Mouse (Mus musculus): ENCODE measurements around the gene Gprin1. TPM values are rescaled to one million over a fixed set of nuclear protein-coding genes. Genes with fewer than 3 reads are reported as not detected.

The Gprin1 gene
- total and polyA plus RNA-seq, 2 experiments = not detected

DNA sequence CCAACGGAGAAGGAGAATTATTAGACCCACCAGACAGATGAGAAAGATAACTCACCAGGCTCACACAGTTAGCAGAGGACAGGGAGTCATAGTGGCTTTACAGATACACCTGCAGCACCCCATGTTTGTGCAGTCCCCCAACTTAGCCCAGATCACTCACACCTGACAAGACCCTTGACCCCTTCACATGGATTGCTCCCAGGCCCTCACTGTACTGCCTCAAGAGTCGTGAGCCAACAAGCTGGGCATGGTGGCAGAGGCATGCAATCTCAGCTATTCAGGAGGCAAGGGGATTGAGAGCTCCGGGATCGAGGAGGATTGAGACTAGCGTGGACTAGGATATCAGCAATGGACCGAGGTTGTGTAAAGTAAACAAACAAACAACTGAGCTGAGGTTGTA is 4.1 kb upstream of the Gprin1 start:
- 55% methylated on average over 6 of the region's 6 CpGs for WGBS
- no peaks in the 10 kb centered on the region for H3K4me1 ChIP-seq (ENCODE audit: control insufficient read depth, insufficient read depth, low read length)
- H3K36me3 ChIP-seq (ENCODE audit: control insufficient read depth, insufficient read depth, low read length) = no peaks in the 10 kb centered on the region
- H3K9ac ChIP-seq (ENCODE audit: low read depth, low read length) = no peak overlapping the region
- no peaks in the 10 kb centered on the region for H3K79me2 ChIP-seq (ENCODE audit: control insufficient read depth, insufficient read depth, low read length)
- TF ChIP-seq POLR2A (IDR thresholded peaks at IDR 0.05; ENCODE audit: extremely low read depth, insufficient read depth, low read length) (no peak), CTCF (IDR thresholded peaks at IDR 0.05; ENCODE audit: low read depth, low read length) (no peak)
- peaks cover 6% of the 10 kb centered on the region for H3K27me3 ChIP-seq (ENCODE audit: control insufficient read depth, insufficient read depth, low read length)
- H3K27ac ChIP-seq (replicated peaks; ENCODE audit: insufficient read depth, low read depth, low read length) = no peak overlapping the region
- no peak overlapping the region for H3K4me3 ChIP-seq (ENCODE audit: insufficient read depth, low read depth, low read length)
- DNase-seq (ENCODE audit: extremely low read depth, low read depth, low spot score) = no peak

DNA sequence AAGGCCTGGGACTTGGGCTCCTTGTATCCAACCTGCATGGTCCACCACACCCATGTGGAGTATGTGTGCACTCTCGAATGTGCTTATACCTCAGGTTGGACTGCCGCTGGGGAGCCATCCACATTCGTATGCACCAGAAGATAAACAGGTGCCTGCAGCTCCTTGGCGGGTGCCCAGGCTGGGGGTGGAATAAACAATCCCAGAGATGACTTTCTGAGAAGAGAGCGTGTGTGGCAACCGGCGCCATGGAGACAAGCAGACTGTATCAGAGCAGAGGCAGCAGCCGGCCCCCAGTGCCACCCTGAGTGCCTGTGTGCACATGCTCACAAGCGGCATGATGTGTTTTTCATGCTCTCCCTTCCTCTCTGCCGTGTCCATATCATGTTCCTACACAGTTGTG is 3.0 kb upstream of the Gprin1 start:
- no peaks in the 10 kb centered on the region for H3K79me2 ChIP-seq (ENCODE audit: control insufficient read depth, insufficient read depth, low read length)
- WGBS = 64% methylated on average over 10 of the region's 10 CpGs
- TF ChIP-seq CTCF (IDR thresholded peaks at IDR 0.05; ENCODE audit: low read depth, low read length) = no peak
- TF ChIP-seq POLR2A (IDR thresholded peaks at IDR 0.05; ENCODE audit: extremely low read depth, insufficient read depth, low read length) = no peak
- H3K27me3 ChIP-seq (ENCODE audit: control insufficient read depth, insufficient read depth, low read length) = peaks cover 6% of the 10 kb centered on the region
- no peak for DNase-seq (ENCODE audit: extremely low read depth, low read depth, low spot score)
- no peaks in the 10 kb centered on the region for H3K36me3 ChIP-seq (ENCODE audit: control insufficient read depth, insufficient read depth, low read length)
- no peaks in the 10 kb centered on the region for H3K4me1 ChIP-seq (ENCODE audit: control insufficient read depth, insufficient read depth, low read length)
- no peak overlapping the region for H3K27ac ChIP-seq (replicated peaks; ENCODE audit: insufficient read depth, low read depth, low read length)
- H3K4me3 ChIP-seq (ENCODE audit: insufficient read depth, low read depth, low read length) = no peak overlapping the region
- H3K9ac ChIP-seq (ENCODE audit: low read depth, low read length) = no peak overlapping the region

DNA sequence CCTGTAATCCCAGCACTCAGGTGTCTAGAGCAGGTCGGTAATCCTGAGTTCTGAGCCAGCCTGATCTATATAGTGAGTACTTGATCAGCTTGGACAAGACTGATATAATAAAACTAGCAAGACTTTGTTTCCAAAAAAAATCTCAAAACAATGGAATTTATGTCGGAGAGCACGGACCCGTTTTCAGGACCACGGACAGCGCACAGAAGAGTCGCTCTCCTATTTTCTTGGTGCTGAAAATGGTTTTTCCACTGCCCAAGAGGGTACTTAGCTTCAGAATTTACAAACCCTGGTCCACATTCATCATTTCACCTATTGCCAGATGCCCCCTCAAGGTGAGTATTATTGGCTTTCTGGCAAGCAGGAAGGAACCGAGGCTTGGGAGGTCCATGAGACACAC is 1.0 kb upstream of the Gprin1 start:
- TF ChIP-seq POLR2A (IDR thresholded peaks at IDR 0.05; ENCODE audit: extremely low read depth, insufficient read depth, low read length) (no peak), CTCF (IDR thresholded peaks at IDR 0.05; ENCODE audit: low read depth, low read length) (no peak)
- H3K4me3 ChIP-seq (ENCODE audit: insufficient read depth, low read depth, low read length) = no peak overlapping the region
- H3K27ac ChIP-seq (replicated peaks; ENCODE audit: insufficient read depth, low read depth, low read length) = no peak overlapping the region
- peaks cover 6% of the 10 kb centered on the region for H3K27me3 ChIP-seq (ENCODE audit: control insufficient read depth, insufficient read depth, low read length)
- no peak overlapping the region for H3K9ac ChIP-seq (ENCODE audit: low read depth, low read length)
- no peaks in the 10 kb centered on the region for H3K79me2 ChIP-seq (ENCODE audit: control insufficient read depth, insufficient read depth, low read length)
- WGBS = 5% methylated on average over 8 of the region's 8 CpGs
- no peak for DNase-seq (ENCODE audit: extremely low read depth, low read depth, low spot score)
- H3K4me1 ChIP-seq (ENCODE audit: control insufficient read depth, insufficient read depth, low read length) = no peaks in the 10 kb centered on the region
- no peaks in the 10 kb centered on the region for H3K36me3 ChIP-seq (ENCODE audit: control insufficient read depth, insufficient read depth, low read length)

DNA sequence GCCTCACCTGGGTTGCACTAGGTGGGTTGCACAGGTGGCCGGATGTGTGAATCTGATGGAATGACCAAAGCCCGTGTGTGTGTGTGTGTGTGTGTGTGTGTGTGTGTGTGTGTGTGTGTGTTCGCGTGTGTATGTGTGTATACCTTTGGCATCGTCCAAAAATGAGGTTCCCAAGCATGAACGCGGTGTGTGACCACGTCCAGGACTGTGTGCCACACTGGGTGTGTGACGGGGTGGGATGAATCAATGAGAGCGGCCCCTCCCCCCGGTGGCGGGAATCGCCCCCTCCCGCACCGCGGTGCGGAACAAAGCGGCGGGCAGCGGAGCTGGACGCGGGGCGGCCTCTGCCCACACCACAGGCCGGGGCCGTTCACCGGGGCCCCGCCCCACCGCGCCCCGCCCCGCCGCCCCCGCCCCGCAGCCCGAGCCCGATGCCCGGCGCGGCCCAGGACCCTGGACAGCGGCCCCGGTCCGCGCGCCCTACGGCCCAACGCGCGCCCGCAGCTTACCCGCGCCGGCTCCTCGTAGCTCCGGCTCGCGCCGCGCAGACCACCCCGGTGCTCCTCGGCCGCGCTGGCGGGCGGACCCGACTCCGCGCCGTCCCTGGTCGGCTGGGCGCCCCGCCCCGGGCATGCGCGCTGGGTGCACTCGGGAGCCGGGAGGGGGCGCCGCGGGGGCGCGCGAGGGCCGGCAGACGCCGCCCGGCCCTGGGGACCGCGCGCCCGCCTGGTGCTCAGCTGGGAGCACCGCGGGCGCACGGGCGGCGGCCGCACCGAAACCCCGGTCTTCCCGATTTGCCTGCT is 412 bp downstream of the Gprin1 start:
- no peak overlapping the region for H3K4me3 ChIP-seq (ENCODE audit: insufficient read depth, low read depth, low read length)
- DNase-seq (ENCODE audit: extremely low read depth, low read depth, low spot score) = no peak
- no peaks in the 10 kb centered on the region for H3K79me2 ChIP-seq (ENCODE audit: control insufficient read depth, insufficient read depth, low read length)
- 3% methylated on average over 93 of the region's 100 CpGs for WGBS
- no peak overlapping the region for H3K27ac ChIP-seq (replicated peaks; ENCODE audit: insufficient read depth, low read depth, low read length)
- no peak overlapping the region for H3K9ac ChIP-seq (ENCODE audit: low read depth, low read length)
- H3K36me3 ChIP-seq (ENCODE audit: control insufficient read depth, insufficient read depth, low read length) = no peaks in the 10 kb centered on the region
- no peak for TF ChIP-seq CTCF (IDR thresholded peaks at IDR 0.05; ENCODE audit: low read depth, low read length)
- no peak for TF ChIP-seq POLR2A (IDR thresholded peaks at IDR 0.05; ENCODE audit: extremely low read depth, insufficient read depth, low read length)
- no peaks in the 10 kb centered on the region for H3K4me1 ChIP-seq (ENCODE audit: control insufficient read depth, insufficient read depth, low read length)
- peaks cover 6% of the 10 kb centered on the region for H3K27me3 ChIP-seq (ENCODE audit: control insufficient read depth, insufficient read depth, low read length)

DNA sequence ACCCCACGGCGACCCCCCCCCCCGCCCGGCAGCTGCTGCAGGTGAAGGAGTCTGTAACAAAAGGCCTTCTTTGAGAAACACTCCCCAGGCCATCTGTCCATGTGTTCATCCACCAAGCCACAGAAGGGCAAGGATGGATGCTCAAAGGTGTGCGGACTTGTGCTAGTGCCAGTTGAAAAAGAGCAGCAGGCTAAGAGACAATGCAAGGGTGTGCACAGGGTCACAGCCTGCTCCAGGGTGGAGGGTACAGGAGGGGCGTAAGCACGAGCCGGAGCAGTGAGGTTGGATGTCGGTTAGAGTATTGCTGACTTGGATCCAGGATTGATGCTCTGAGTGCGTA is 983 bp downstream of the Gprin1 start:
- no peaks in the 10 kb centered on the region for H3K36me3 ChIP-seq (ENCODE audit: control insufficient read depth, insufficient read depth, low read length)
- 49% methylated on average over 10 of the region's 10 CpGs for WGBS
- no peaks in the 10 kb centered on the region for H3K4me1 ChIP-seq (ENCODE audit: control insufficient read depth, insufficient read depth, low read length)
- DNase-seq (ENCODE audit: extremely low read depth, low read depth, low spot score) = no peak
- no peak overlapping the region for H3K9ac ChIP-seq (ENCODE audit: low read depth, low read length)
- H3K79me2 ChIP-seq (ENCODE audit: control insufficient read depth, insufficient read depth, low read length) = no peaks in the 10 kb centered on the region
- no peak overlapping the region for H3K27ac ChIP-seq (replicated peaks; ENCODE audit: insufficient read depth, low read depth, low read length)
- peaks cover 6% of the 10 kb centered on the region for H3K27me3 ChIP-seq (ENCODE audit: control insufficient read depth, insufficient read depth, low read length)
- no peak for TF ChIP-seq POLR2A (IDR thresholded peaks at IDR 0.05; ENCODE audit: extremely low read depth, insufficient read depth, low read length)
- no peak for TF ChIP-seq CTCF (IDR thresholded peaks at IDR 0.05; ENCODE audit: low read depth, low read length)
- H3K4me3 ChIP-seq (ENCODE audit: insufficient read depth, low read depth, low read length) = no peak overlapping the region

DNA sequence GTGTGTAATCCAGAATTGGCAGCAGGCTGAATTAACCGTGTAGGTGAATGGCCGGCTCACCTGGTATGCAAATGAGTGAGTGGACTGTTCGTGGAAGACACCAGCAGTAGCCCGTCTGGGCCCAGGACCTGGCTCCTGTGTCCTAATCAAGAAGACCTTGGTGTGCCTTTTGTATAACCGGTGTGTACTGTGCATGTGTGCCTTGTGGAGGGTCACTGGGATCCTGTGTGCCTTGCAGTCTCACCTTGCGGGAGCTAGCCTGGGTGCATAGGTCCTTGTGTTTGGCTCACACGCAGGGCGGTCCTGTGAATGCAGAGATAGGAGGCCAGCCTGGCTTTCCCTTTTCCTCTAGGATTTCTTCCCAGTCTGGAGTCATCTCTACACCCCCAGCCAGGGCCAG is 1.5 kb downstream of the Gprin1 start:
- no peak for DNase-seq (ENCODE audit: extremely low read depth, low read depth, low spot score)
- H3K9ac ChIP-seq (ENCODE audit: low read depth, low read length) = no peak overlapping the region
- H3K4me1 ChIP-seq (ENCODE audit: control insufficient read depth, insufficient read depth, low read length) = no peaks in the 10 kb centered on the region
- no peak overlapping the region for H3K4me3 ChIP-seq (ENCODE audit: insufficient read depth, low read depth, low read length)
- no peaks in the 10 kb centered on the region for H3K79me2 ChIP-seq (ENCODE audit: control insufficient read depth, insufficient read depth, low read length)
- no peaks in the 10 kb centered on the region for H3K36me3 ChIP-seq (ENCODE audit: control insufficient read depth, insufficient read depth, low read length)
- H3K27me3 ChIP-seq (ENCODE audit: control insufficient read depth, insufficient read depth, low read length) = peaks cover 6% of the 10 kb centered on the region
- WGBS = 75% methylated on average over 8 of the region's 8 CpGs
- H3K27ac ChIP-seq (replicated peaks; ENCODE audit: insufficient read depth, low read depth, low read length) = no peak overlapping the region
- TF ChIP-seq CTCF (IDR thresholded peaks at IDR 0.05; ENCODE audit: low read depth, low read length) (no peak), POLR2A (IDR thresholded peaks at IDR 0.05; ENCODE audit: extremely low read depth, insufficient read depth, low read length) (no peak)
